Mouse (Mus musculus): ENCODE measurements around the gene Camk1g.

DNA sequence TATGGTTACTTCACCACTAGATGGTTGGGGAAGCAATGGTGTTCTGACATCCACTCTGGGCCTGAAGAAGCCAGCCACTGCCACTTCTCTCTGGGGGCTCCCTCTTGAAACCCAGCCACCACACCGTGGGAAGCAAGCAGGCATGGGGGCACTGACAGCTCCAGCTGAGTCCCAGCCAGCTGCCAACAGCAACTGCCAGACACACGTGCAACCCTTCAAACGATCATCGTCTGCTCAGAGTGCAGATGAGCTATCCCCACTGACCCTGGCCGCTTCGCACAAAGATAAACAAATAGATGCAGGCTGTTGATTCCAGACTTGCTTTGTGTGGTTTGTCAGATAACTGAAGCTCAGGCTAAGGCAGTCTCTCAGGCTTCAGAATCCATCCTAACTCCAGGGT lies 37.4 kb upstream of the Camk1g start:
- TF ChIP-seq CTCF (IDR thresholded peaks at IDR 0.05; ENCODE audit: low read depth, low read length) (no peak), POLR2A (IDR thresholded peaks at IDR 0.05; ENCODE audit: extremely low read depth, insufficient read depth, low read length) (no peak)
